Mouse (Mus musculus) kidney, adult 2 months (tissue): ENCODE results near the gene Lrrfip2.

Experiments
- CTCF ChIP-seq: fragments of 200-500 bp; conservative IDR thresholded peaks from 2 replicates; pipeline ENCODE4 v1.5.1; 2011; ENCODE audit warnings: low read depth, mild to moderate bottlenecking, control low read depth, low read length, moderate library complexity, mixed read lengths; ENCODE audit not compliant: insufficient read depth, insufficient read length
- POLR2A ChIP-seq: fragments of 200-500 bp; IDR thresholded peaks from one replicate; pipeline ENCODE4 v1.6.1; 2011; ENCODE audit warnings: low read depth, low read length, control low read depth

DNA sequence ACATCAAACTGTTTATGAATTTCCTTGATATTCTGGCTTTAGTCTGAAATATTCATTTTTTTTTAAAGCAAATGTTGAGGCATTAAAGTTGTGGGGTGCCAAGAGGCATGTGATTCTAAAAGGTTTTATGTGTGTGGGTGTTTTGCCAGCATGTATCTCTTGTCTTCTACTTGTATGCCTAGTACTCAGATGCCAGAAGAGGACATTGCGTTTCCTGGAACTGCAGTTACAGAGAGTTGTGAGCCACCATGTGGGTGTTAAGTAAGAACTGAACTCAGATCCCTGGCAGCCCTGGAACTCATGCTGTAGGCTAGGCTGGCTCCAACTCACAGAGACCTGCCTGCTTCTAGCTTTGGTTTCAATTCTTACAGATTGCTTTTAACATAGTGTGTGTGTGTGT lies 42.2 kb downstream of the Lrrfip2 start:
- TF ChIP-seq POLR2A: no peak
- TF ChIP-seq CTCF: no peak
